Mouse (Mus musculus): ENCODE data around the gene Olfr642. TPM values are rescaled to one million over a fixed set of nuclear protein-coding genes. Genes with fewer than 3 reads are reported as not detected.

Gene Olfr642
- not detected in 2 replicates for polyA plus RNA-seq (2015; fragmentation: Nextera tagmentation; extraction: Ambion mirVana)

- Histone ChIP-seq H3K36me3 (ENCODE audit: control insufficient read depth, insufficient read depth) (no peaks in the 10 kb centered on the region), H3K9ac (replicated peaks; ENCODE audit: low read depth, low read length) (no peak within 1 kb of the TSS), H3K27ac (ENCODE audit: low read length) (no peak within 1 kb of the TSS), H3K27me3 (replicated peaks; ENCODE audit: control insufficient read depth, insufficient read depth, low read length) (no peaks in the 10 kb centered on the region), H3K4me1 (replicated peaks; ENCODE audit: control insufficient read depth, insufficient read depth, low read length) (no peaks in the 10 kb centered on the region), H3K4me3 (replicated peaks; ENCODE audit: low read length) (no peak within 1 kb of the TSS), H3K4me2 (ENCODE audit: low read length) (no peak within 1 kb of the TSS), H3K9me3 (ENCODE audit: control insufficient read depth, low read length) (no peaks in the 10 kb centered on the region)
- WGBS: 78% methylated on average over 1 of the region's 1 CpGs
- ATAC-seq: no peak
These were observed at the start of gene Olfr642 for GRCm38 (mm10) chr7:104052566-104052965. Gene Olfr642, minus strand, starts transcription at chr7:104052666.

- Histone ChIP-seq H3K27ac (ENCODE audit: low read length) (no peak within 1 kb of the TSS), H3K4me2 (ENCODE audit: low read length) (no peak within 1 kb of the TSS), H3K27me3 (replicated peaks; ENCODE audit: control insufficient read depth, insufficient read depth, low read length) (no peaks in the 10 kb centered on the region), H3K36me3 (ENCODE audit: control insufficient read depth, insufficient read depth) (no peaks in the 10 kb centered on the region), H3K4me1 (replicated peaks; ENCODE audit: control insufficient read depth, insufficient read depth, low read length) (no peaks in the 10 kb centered on the region), H3K9ac (replicated peaks; ENCODE audit: low read depth, low read length) (no peak within 1 kb of the TSS), H3K4me3 (replicated peaks; ENCODE audit: low read length) (no peak within 1 kb of the TSS), H3K9me3 (ENCODE audit: control insufficient read depth, low read length) (no peaks in the 10 kb centered on the region)
- no peak for ATAC-seq
- 88% methylated on average over 1 of the region's 1 CpGs for WGBS
These were observed 32.9 kb upstream of the Olfr642 start, which contains the start of gene Olfr645 for GRCm38 (mm10) chr7:104085365-104085764. Gene Olfr645, minus strand, starts transcription at chr7:104085465.

- Histone ChIP-seq H3K4me2 (ENCODE audit: low read length) (no peak within 1 kb of the TSS), H3K27ac (ENCODE audit: low read length) (no peak within 1 kb of the TSS), H3K4me3 (replicated peaks; ENCODE audit: low read length) (no peak within 1 kb of the TSS), H3K9me3 (ENCODE audit: control insufficient read depth, low read length) (0 out of 2 replicates have a peak, but pooled peaks cover 3% of the 10 kb centered on the region), H3K36me3 (ENCODE audit: control insufficient read depth, insufficient read depth) (no peaks in the 10 kb centered on the region), H3K9ac (replicated peaks; ENCODE audit: low read depth, low read length) (no peak within 1 kb of the TSS), H3K27me3 (replicated peaks; ENCODE audit: control insufficient read depth, insufficient read depth, low read length) (no peaks in the 10 kb centered on the region), H3K4me1 (replicated peaks; ENCODE audit: control insufficient read depth, insufficient read depth, low read length) (no peaks in the 10 kb centered on the region)
- no peak for ATAC-seq
- WGBS: 70% methylated on average over 2 of the region's 2 CpGs
These were observed 19.3 kb upstream of the Olfr642 start, which contains the start of gene Olfr644 for GRCm38 (mm10) chr7:104071769-104072168. Gene Olfr644, minus strand, starts transcription at chr7:104071869.

- Histone ChIP-seq H3K27me3 (replicated peaks; ENCODE audit: control insufficient read depth, insufficient read depth, low read length) (no peaks in the 10 kb centered on the region), H3K27ac (ENCODE audit: low read length) (no peak within 1 kb of the TSS), H3K9me3 (ENCODE audit: control insufficient read depth, low read length) (no peaks in the 10 kb centered on the region), H3K4me1 (replicated peaks; ENCODE audit: control insufficient read depth, insufficient read depth, low read length) (no peaks in the 10 kb centered on the region), H3K9ac (replicated peaks; ENCODE audit: low read depth, low read length) (no peak within 1 kb of the TSS), H3K4me3 (replicated peaks; ENCODE audit: low read length) (no peak within 1 kb of the TSS), H3K36me3 (ENCODE audit: control insufficient read depth, insufficient read depth) (no peaks in the 10 kb centered on the region), H3K4me2 (ENCODE audit: low read length) (no peak within 1 kb of the TSS)
- no peak for ATAC-seq
- WGBS: 57% methylated on average over 2 of the region's 2 CpGs
These were observed 8.9 kb upstream of the Olfr642 start, which contains the start of gene 4930516K23Rik for GRCm38 (mm10) chr7:104061345-104061744. Gene 4930516K23Rik, minus strand, starts transcription at chr7:104061445.

- WGBS: 94% methylated on average over 1 of the region's 1 CpGs
- no peak for ATAC-seq
- Histone ChIP-seq H3K27me3 (replicated peaks; ENCODE audit: control insufficient read depth, insufficient read depth, low read length) (no peaks in the 10 kb centered on the region), H3K36me3 (ENCODE audit: control insufficient read depth, insufficient read depth) (no peaks in the 10 kb centered on the region), H3K27ac (ENCODE audit: low read length) (no peak overlapping the region), H3K4me2 (ENCODE audit: low read length) (no peak overlapping the region), H3K9me3 (ENCODE audit: control insufficient read depth, low read length) (no peaks in the 10 kb centered on the region), H3K9ac (replicated peaks; ENCODE audit: low read depth, low read length) (no peak overlapping the region), H3K4me3 (replicated peaks; ENCODE audit: low read length) (no peak overlapping the region), H3K4me1 (replicated peaks; ENCODE audit: control insufficient read depth, insufficient read depth, low read length) (no peaks in the 10 kb centered on the region)
These were observed 6.7 kb upstream of the Olfr642 start for GRCm38 (mm10) chr7:104059215-104059614.

- Histone ChIP-seq H3K36me3 (ENCODE audit: control insufficient read depth, insufficient read depth) (no peaks in the 10 kb centered on the region), H3K9ac (replicated peaks; ENCODE audit: low read depth, low read length) (no peak overlapping the region), H3K9me3 (ENCODE audit: control insufficient read depth, low read length) (no peaks in the 10 kb centered on the region), H3K4me1 (replicated peaks; ENCODE audit: control insufficient read depth, insufficient read depth, low read length) (no peaks in the 10 kb centered on the region), H3K27me3 (replicated peaks; ENCODE audit: control insufficient read depth, insufficient read depth, low read length) (no peaks in the 10 kb centered on the region), H3K4me3 (replicated peaks; ENCODE audit: low read length) (no peak overlapping the region), H3K4me2 (ENCODE audit: low read length) (no peak overlapping the region), H3K27ac (ENCODE audit: low read length) (no peak overlapping the region)
- 92% methylated on average over 4 of the region's 4 CpGs for WGBS
- ATAC-seq: no peak
These were observed 1.7 kb downstream of the Olfr642 start for GRCm38 (mm10) chr7:104050745-104051144.

- WGBS: 78% methylated on average over 1 of the region's 1 CpGs
- no peak within 1 kb of the TSS for H3K9ac ChIP-seq (replicated peaks; ENCODE audit: low read depth, low read length)
These were observed 17.3 kb downstream of the Olfr642 start, which contains the start of gene Olfr641 for GRCm38 (mm10) chr7:104035145-104035544. Gene Olfr641, plus strand, starts transcription at chr7:104035445.

GRCm38 (mm10) chr7:104026978-104027377 lies 25.5 kb downstream of the Olfr642 start:
- Histone ChIP-seq H3K4me3 (replicated peaks; ENCODE audit: low read length) (no peak overlapping the region), H3K36me3 (ENCODE audit: control insufficient read depth, insufficient read depth) (no peaks in the 10 kb centered on the region), H3K27me3 (replicated peaks; ENCODE audit: control insufficient read depth, insufficient read depth, low read length) (no peaks in the 10 kb centered on the region), H3K4me1 (replicated peaks; ENCODE audit: control insufficient read depth, insufficient read depth, low read length) (no peaks in the 10 kb centered on the region), H3K9me3 (ENCODE audit: control insufficient read depth, low read length) (no peaks in the 10 kb centered on the region), H3K9ac (replicated peaks; ENCODE audit: low read depth, low read length) (no peak overlapping the region), H3K27ac (ENCODE audit: low read length) (no peak overlapping the region), H3K4me2 (ENCODE audit: low read length) (no peak overlapping the region)
- no peak for ATAC-seq
- WGBS: 84% methylated on average over 3 of the region's 3 CpGs

More at GRCm38 (mm10) chr7:104035145-104035544, 17.3 kb downstream of the Olfr642 start, which contains the start of gene Olfr641:
- peaks cover 2% of the 10 kb centered on the region; the same call in 1 of the 2 replicates for H3K9me3 ChIP-seq (ENCODE audit: control insufficient read depth, low read length)
- H3K4me3 ChIP-seq (replicated peaks; ENCODE audit: low read length): no peak within 1 kb of the TSS
- no peak within 1 kb of the TSS for H3K27ac ChIP-seq (ENCODE audit: low read length)
- ATAC-seq: no peak
- H3K4me2 ChIP-seq (ENCODE audit: low read length): no peak within 1 kb of the TSS
- H3K36me3 ChIP-seq (ENCODE audit: control insufficient read depth, insufficient read depth): no peaks in the 10 kb centered on the region
- H3K4me1 ChIP-seq (replicated peaks; ENCODE audit: control insufficient read depth, insufficient read depth, low read length): no peaks in the 10 kb centered on the region
- H3K27me3 ChIP-seq (replicated peaks; ENCODE audit: control insufficient read depth, insufficient read depth, low read length): no peaks in the 10 kb centered on the region

- WGBS: 85% methylated on average over 6 of the region's 6 CpGs
- Histone ChIP-seq H3K27ac (ENCODE audit: low read length) (no peak within 1 kb of the TSS), H3K9ac (replicated peaks; ENCODE audit: low read depth, low read length) (no peak within 1 kb of the TSS), H3K4me2 (ENCODE audit: low read length) (no peak within 1 kb of the TSS), H3K4me1 (replicated peaks; ENCODE audit: control insufficient read depth, insufficient read depth, low read length) (no peaks in the 10 kb centered on the region), H3K9me3 (ENCODE audit: control insufficient read depth, low read length) (no peaks in the 10 kb centered on the region), H3K4me3 (replicated peaks; ENCODE audit: low read length) (no peak within 1 kb of the TSS), H3K36me3 (ENCODE audit: control insufficient read depth, insufficient read depth) (no peaks in the 10 kb centered on the region), H3K27me3 (replicated peaks; ENCODE audit: control insufficient read depth, insufficient read depth, low read length) (no peaks in the 10 kb centered on the region)
- no peak for ATAC-seq
These were observed 27.0 kb downstream of the Olfr642 start, which contains the start of gene Olfr640 for GRCm38 (mm10) chr7:104025473-104025872. Gene Olfr640, minus strand, starts transcription at chr7:104025573.

GRCm38 (mm10) chr7:104021651-104022050 lies 30.8 kb downstream of the Olfr642 start:
- no peak overlapping the region for H3K4me2 ChIP-seq (ENCODE audit: low read length)
- ATAC-seq: no peak
- no peaks in the 10 kb centered on the region for H3K36me3 ChIP-seq (ENCODE audit: control insufficient read depth, insufficient read depth)
- no peaks in the 10 kb centered on the region for H3K27me3 ChIP-seq (replicated peaks; ENCODE audit: control insufficient read depth, insufficient read depth, low read length)
- no peak overlapping the region for H3K4me3 ChIP-seq (replicated peaks; ENCODE audit: low read length)
- 93% methylated on average over 6 of the region's 6 CpGs for WGBS
- H3K9ac ChIP-seq (replicated peaks; ENCODE audit: low read depth, low read length): no peak overlapping the region
- H3K9me3 ChIP-seq (ENCODE audit: control insufficient read depth, low read length): no peaks in the 10 kb centered on the region
- no peaks in the 10 kb centered on the region for H3K4me1 ChIP-seq (replicated peaks; ENCODE audit: control insufficient read depth, insufficient read depth, low read length)
- no peak overlapping the region for H3K27ac ChIP-seq (ENCODE audit: low read length)
